Mouse (Mus musculus): Measurements from ENCODE around the gene Fam198a. TPM values are rescaled to one million over a fixed set of nuclear protein-coding genes. Genes with fewer than 3 reads are reported as not detected.

The Fam198a gene
- polyA plus RNA-seq, 1 experiment from 2014 or later: 0.21 TPM

DNA sequence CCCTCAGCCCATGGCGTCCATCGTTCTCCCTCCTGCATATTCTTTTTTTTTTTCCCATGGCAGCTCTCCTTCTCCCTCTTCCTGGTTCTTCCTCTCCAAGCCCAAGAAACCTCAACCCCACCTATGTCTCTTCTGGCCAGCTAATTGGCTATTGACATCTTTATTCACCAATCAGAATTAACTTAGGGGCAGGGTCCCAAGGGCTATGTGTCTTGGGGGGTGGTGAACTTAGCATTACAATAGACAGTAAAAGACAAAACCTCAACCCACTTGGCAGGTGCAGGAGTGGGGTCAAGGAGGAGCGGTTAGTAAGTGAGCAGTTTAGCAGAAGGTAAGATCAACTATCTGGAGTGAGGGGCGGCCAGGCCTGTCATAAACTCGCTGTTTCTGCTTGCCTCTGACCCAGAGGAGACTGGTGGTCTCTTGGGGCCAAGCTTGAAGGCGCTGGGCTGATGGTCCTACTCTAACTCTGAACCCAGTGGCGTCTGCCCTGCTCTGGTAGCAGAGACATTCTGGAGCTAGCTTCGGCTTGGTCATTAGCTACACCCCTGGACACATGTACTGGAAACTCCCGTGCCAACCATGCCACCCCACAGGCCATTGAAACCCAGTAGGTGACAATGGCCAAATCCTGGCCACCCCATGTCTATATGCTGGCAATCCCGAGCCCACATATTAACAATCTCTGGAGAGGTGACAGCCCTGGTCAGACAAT, 43.3 kb upstream of the Fam198a start:
- Histone ChIP-seq H3K27me3 (replicated peaks; ENCODE audit: control insufficient read depth, insufficient read depth, low read length) (no peaks in the 10 kb centered on the region), H3K27ac (ENCODE audit: low read depth, low read length) (no peak overlapping the region), H3K36me3 (ENCODE audit: control insufficient read depth, insufficient read depth, low read length) (no peaks in the 10 kb centered on the region), H3K4me2 (no peak overlapping the region), H3K9ac (ENCODE audit: low read depth, low read length) (no peak overlapping the region), H3K9me3 (ENCODE audit: control insufficient read depth, low read length) (no peaks in the 10 kb centered on the region), H3K4me3 (ENCODE audit: low read depth, low read length) (no peak overlapping the region), H3K4me1 (replicated peaks; ENCODE audit: control insufficient read depth, insufficient read depth, low read length) (no peaks in the 10 kb centered on the region)
- DNase-seq (ENCODE audit: low spot score): no peak
- WGBS: 69% methylated on average over 10 of the region's 10 CpGs
- ATAC-seq (replicated peaks; ENCODE audit: low FRiP score): no peak

DNA sequence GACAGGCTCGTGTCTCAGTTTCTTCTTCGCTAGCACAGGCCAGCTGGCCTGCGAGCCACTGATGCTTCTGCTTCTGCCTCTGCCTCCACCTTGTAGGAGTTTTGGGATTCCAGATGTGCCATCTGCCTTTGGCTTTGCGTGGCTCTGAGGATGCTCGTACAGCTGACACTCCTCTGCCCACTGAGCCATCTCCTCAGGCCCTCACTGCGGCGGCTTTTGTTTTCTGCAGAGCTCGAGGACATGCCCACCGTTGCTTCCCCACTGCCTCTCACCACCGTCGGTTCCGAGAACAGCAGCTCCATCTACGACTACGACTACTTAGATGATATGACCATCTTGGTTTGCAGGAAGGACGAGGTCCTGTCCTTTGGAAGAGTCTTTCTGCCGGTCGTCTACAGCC, 42.5 kb upstream of the Fam198a start:
- no peak for DNase-seq (ENCODE audit: low spot score)
- 88% methylated on average over 17 of the region's 17 CpGs for WGBS
- no peaks in the 10 kb centered on the region for H3K27me3 ChIP-seq (replicated peaks; ENCODE audit: control insufficient read depth, insufficient read depth, low read length)
- H3K36me3 ChIP-seq (ENCODE audit: control insufficient read depth, insufficient read depth, low read length): no peaks in the 10 kb centered on the region
- H3K4me1 ChIP-seq (replicated peaks; ENCODE audit: control insufficient read depth, insufficient read depth, low read length): no peaks in the 10 kb centered on the region
- no peak for ATAC-seq (replicated peaks; ENCODE audit: low FRiP score)
- H3K27ac ChIP-seq (ENCODE audit: low read depth, low read length): no peak overlapping the region
- no peak overlapping the region for H3K9ac ChIP-seq (ENCODE audit: low read depth, low read length)
- no peak overlapping the region for H3K4me2 ChIP-seq
- H3K4me3 ChIP-seq (ENCODE audit: low read depth, low read length): no peak overlapping the region
- H3K9me3 ChIP-seq (ENCODE audit: control insufficient read depth, low read length): no peaks in the 10 kb centered on the region

DNA sequence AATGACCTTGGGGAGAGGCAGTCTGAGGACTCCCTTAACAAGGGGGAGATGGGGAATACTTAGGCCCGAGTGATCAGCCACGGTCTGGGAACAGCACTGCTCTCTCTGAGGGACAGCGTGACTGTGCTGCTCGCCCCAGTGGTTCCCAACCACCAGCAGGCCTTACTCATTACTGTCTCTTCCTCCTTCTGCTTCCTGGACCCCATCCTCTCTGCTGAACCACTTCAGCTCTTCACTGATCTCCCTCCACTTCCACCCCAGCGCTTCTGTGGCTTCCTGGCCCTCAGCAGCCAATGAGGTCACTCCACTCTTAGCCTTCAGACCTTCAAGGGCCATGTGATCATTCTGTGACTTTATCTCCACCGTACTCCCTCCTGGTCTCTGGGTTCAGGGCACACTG, 41.2 kb upstream of the Fam198a start:
- Histone ChIP-seq H3K27me3 (replicated peaks; ENCODE audit: control insufficient read depth, insufficient read depth, low read length) (no peaks in the 10 kb centered on the region), H3K27ac (ENCODE audit: low read depth, low read length) (no peak overlapping the region), H3K4me2 (no peak overlapping the region), H3K4me3 (ENCODE audit: low read depth, low read length) (no peak overlapping the region), H3K9ac (ENCODE audit: low read depth, low read length) (no peak overlapping the region), H3K36me3 (ENCODE audit: control insufficient read depth, insufficient read depth, low read length) (no peaks in the 10 kb centered on the region), H3K4me1 (replicated peaks; ENCODE audit: control insufficient read depth, insufficient read depth, low read length) (no peaks in the 10 kb centered on the region), H3K9me3 (ENCODE audit: control insufficient read depth, low read length) (no peaks in the 10 kb centered on the region)
- WGBS: 33% methylated on average over 6 of the region's 6 CpGs
- DNase-seq (ENCODE audit: low spot score) (no peak), ATAC-seq (replicated peaks; ENCODE audit: low FRiP score) (0 out of 2 replicates have a peak, but pooled peaks have one; percentile 31)

DNA sequence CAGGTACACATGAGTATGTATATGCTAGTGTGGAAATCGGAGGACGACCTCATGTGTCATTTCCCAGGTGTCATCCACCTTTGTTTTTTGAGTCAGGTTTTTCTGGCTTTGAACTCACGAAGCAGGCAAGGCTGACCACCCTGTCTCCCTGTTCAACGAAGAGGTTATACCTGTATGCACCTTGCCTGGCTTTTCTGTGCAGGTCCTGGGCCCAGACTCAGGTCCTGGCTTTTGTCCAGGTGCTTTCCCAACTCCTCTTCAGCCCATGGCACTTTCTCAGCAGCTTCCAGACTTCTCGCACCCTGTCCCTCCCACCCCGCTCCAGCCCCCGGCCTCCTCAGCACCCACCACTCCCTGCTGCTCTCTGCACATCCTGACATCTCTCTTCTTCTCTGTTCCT, 39.6 kb upstream of the Fam198a start:
- H3K9ac ChIP-seq (ENCODE audit: low read depth, low read length): no peak overlapping the region
- ATAC-seq (replicated peaks; ENCODE audit: low FRiP score) (no peak), DNase-seq (ENCODE audit: low spot score) (no peak)
- H3K4me2 ChIP-seq: no peak overlapping the region
- no peak overlapping the region for H3K4me3 ChIP-seq (ENCODE audit: low read depth, low read length)
- H3K27ac ChIP-seq (ENCODE audit: low read depth, low read length): no peak overlapping the region
- no peaks in the 10 kb centered on the region for H3K9me3 ChIP-seq (ENCODE audit: control insufficient read depth, low read length)
- 85% methylated on average over 7 of the region's 7 CpGs for WGBS
- H3K4me1 ChIP-seq (replicated peaks; ENCODE audit: control insufficient read depth, insufficient read depth, low read length): no peaks in the 10 kb centered on the region
- H3K27me3 ChIP-seq (replicated peaks; ENCODE audit: control insufficient read depth, insufficient read depth, low read length): no peaks in the 10 kb centered on the region
- no peaks in the 10 kb centered on the region for H3K36me3 ChIP-seq (ENCODE audit: control insufficient read depth, insufficient read depth, low read length)

DNA sequence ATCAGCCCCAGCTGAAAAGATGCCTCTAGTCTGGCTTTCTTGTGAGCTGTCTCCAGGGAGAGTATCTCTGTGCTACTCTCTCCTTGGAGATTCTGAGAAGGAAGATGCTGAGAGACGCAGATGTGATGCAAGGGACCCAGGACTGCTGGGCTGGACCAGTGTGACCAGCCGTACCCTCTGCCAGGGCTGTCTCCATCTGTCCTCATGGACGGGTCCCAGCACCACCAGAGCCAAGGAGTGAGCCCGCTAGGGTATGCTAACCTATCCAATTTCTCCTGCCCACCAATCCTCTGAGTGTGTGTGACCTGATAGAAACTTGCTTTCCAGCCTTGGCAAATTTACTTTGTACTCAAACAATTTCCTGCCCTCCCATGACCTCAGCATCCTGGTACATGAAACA, 38.0 kb upstream of the Fam198a start:
- Histone ChIP-seq H3K4me2 (no peak overlapping the region), H3K9me3 (ENCODE audit: control insufficient read depth, low read length) (no peaks in the 10 kb centered on the region), H3K27ac (ENCODE audit: low read depth, low read length) (no peak overlapping the region), H3K36me3 (ENCODE audit: control insufficient read depth, insufficient read depth, low read length) (no peaks in the 10 kb centered on the region), H3K27me3 (replicated peaks; ENCODE audit: control insufficient read depth, insufficient read depth, low read length) (no peaks in the 10 kb centered on the region), H3K9ac (ENCODE audit: low read depth, low read length) (no peak overlapping the region), H3K4me1 (replicated peaks; ENCODE audit: control insufficient read depth, insufficient read depth, low read length) (no peaks in the 10 kb centered on the region), H3K4me3 (ENCODE audit: low read depth, low read length) (no peak overlapping the region)
- ATAC-seq (replicated peaks; ENCODE audit: low FRiP score) (no peak), DNase-seq (ENCODE audit: low spot score) (no peak)
- 76% methylated on average over 4 of the region's 4 CpGs for WGBS

DNA sequence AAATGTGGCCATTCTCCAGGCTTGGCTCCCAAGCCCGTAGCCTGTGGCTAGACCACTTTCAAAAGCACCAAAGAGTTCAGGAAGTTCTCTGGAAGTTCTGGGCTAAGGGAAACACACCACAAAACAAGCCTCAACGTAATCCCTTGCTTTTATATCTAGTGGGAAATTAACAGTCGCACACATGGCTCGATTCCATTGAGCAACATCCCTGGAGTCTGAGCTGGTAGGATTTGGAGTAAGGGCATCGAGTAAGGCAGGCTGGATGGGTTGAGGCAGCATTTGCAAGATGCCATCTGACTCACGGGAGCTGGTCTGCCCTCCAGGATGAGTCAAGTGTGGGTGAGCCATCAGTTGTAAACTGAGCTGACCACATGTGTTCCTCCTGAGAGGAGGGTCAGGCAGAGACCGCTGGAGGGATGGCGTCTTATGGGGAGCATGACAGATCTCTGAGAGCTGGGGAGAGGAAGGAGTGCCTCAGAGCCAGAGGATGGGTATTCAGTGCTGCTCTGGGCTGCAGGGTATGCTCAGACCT, 36.5 kb upstream of the Fam198a start:
- Histone ChIP-seq H3K36me3 (ENCODE audit: control insufficient read depth, insufficient read depth, low read length) (no peaks in the 10 kb centered on the region), H3K27ac (ENCODE audit: low read depth, low read length) (no peak overlapping the region), H3K9ac (ENCODE audit: low read depth, low read length) (no peak overlapping the region), H3K4me3 (ENCODE audit: low read depth, low read length) (no peak overlapping the region), H3K27me3 (replicated peaks; ENCODE audit: control insufficient read depth, insufficient read depth, low read length) (no peaks in the 10 kb centered on the region), H3K4me1 (replicated peaks; ENCODE audit: control insufficient read depth, insufficient read depth, low read length) (no peaks in the 10 kb centered on the region), H3K4me2 (no peak overlapping the region), H3K9me3 (ENCODE audit: control insufficient read depth, low read length) (no peaks in the 10 kb centered on the region)
- 75% methylated on average over 8 of the region's 8 CpGs for WGBS
- no peak for DNase-seq (ENCODE audit: low spot score)
- ATAC-seq (replicated peaks; ENCODE audit: low FRiP score): no peak

DNA sequence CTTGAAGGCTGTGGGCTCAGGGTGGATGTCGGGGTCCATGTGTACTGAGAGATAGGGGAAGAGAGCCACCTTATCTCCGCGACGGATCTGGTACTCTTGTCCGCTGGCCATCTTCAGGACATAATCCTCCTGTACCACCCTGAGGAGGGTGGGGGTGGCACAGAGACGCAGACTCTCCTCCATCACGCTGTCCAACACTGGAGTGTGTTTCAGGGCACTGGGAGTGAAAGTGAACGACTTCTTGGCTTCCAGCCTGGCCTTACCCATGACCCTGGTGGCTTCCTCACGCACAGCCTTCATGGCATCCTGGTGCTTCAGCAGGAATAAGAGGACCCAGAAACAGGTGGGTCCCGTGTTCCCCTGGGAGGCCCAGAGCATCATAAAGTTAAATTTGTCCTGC, 35.7 kb upstream of the Fam198a start:
- Histone ChIP-seq H3K27ac (ENCODE audit: low read depth, low read length) (no peak overlapping the region), H3K4me1 (replicated peaks; ENCODE audit: control insufficient read depth, insufficient read depth, low read length) (no peaks in the 10 kb centered on the region), H3K27me3 (replicated peaks; ENCODE audit: control insufficient read depth, insufficient read depth, low read length) (no peaks in the 10 kb centered on the region), H3K4me3 (ENCODE audit: low read depth, low read length) (no peak overlapping the region), H3K36me3 (ENCODE audit: control insufficient read depth, insufficient read depth, low read length) (no peaks in the 10 kb centered on the region), H3K9me3 (ENCODE audit: control insufficient read depth, low read length) (no peaks in the 10 kb centered on the region), H3K9ac (ENCODE audit: low read depth, low read length) (no peak overlapping the region), H3K4me2 (no peak overlapping the region)
- no peak for DNase-seq (ENCODE audit: low spot score)
- ATAC-seq (replicated peaks; ENCODE audit: low FRiP score): no peak
- 80% methylated on average over 10 of the region's 10 CpGs for WGBS

DNA sequence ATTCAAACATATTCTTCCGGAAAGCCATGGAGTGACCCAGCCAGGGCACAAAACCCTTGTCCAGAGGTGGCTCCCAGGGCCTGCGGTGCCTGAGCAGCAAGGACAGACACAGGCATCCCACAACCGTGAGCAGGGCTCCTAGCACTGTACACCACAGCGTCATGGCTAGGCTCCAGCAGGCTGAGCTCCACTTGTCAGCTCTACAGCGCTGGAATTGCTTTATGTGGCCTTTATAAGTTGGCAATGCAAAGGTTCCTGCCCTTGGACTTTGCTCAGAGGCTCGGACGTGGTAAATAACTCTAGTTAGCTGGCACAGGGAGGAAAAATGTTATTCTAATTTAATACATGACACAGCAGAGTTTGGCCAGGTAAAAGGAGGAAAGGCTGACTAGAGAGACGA, 34.7 kb upstream of the Fam198a start, which contains the start of gene Cyp8b1:
Gene Cyp8b1, minus strand, starts transcription at position 204 of the 400 bp plus-strand sequence.
- no peak for DNase-seq (ENCODE audit: low spot score)
- H3K4me1 ChIP-seq (replicated peaks; ENCODE audit: control insufficient read depth, insufficient read depth, low read length): no peaks in the 10 kb centered on the region
- no peaks in the 10 kb centered on the region for H3K27me3 ChIP-seq (replicated peaks; ENCODE audit: control insufficient read depth, insufficient read depth, low read length)
- no peak within 1 kb of the TSS for H3K4me2 ChIP-seq
- WGBS: 80% methylated on average over 8 of the region's 8 CpGs
- H3K27ac ChIP-seq (ENCODE audit: low read depth, low read length): no peak within 1 kb of the TSS
- no peak for ATAC-seq (replicated peaks; ENCODE audit: low FRiP score)
- H3K36me3 ChIP-seq (ENCODE audit: control insufficient read depth, insufficient read depth, low read length): no peaks in the 10 kb centered on the region
- no peak within 1 kb of the TSS for H3K9ac ChIP-seq (ENCODE audit: low read depth, low read length)
- H3K4me3 ChIP-seq (ENCODE audit: low read depth, low read length): no peak within 1 kb of the TSS
- H3K9me3 ChIP-seq (ENCODE audit: control insufficient read depth, low read length): no peaks in the 10 kb centered on the region

DNA sequence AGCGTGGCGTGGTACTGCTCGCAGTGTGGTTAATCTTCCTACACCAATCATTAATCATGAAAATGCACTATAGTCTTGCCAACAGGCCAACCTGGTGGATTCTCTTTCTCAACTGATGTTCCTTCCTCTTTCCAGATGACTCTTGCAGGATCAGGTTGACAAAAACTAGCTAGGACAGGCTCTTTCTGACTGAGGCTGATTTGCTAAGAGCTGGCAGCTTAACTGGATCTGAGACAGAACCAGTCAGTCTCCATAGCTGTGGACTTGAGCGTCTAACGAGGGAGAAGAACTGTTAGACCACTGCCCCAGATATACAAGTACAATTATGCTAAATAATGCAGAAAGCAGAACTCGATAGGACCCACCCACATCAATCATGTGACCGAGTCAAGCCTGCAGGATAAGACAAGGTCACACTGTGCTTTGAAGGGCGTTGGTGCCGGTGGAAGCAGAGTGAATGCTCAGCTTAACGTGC, 31.7 kb upstream of the Fam198a start:
- 65% methylated on average over 10 of the region's 10 CpGs for WGBS
- H3K9ac ChIP-seq (ENCODE audit: low read depth, low read length): no peak overlapping the region
- ATAC-seq (replicated peaks; ENCODE audit: low FRiP score): no peak

More for the DNA sequence above, 31.7 kb upstream of the Fam198a start:
- Histone ChIP-seq H3K9me3 (ENCODE audit: control insufficient read depth, low read length) (no peaks in the 10 kb centered on the region), H3K27me3 (replicated peaks; ENCODE audit: control insufficient read depth, insufficient read depth, low read length) (no peaks in the 10 kb centered on the region), H3K4me1 (replicated peaks; ENCODE audit: control insufficient read depth, insufficient read depth, low read length) (no peaks in the 10 kb centered on the region), H3K27ac (ENCODE audit: low read depth, low read length) (no peak overlapping the region), H3K36me3 (ENCODE audit: control insufficient read depth, insufficient read depth, low read length) (no peaks in the 10 kb centered on the region), H3K4me3 (ENCODE audit: low read depth, low read length) (no peak overlapping the region), H3K4me2 (no peak overlapping the region)
- no peak for DNase-seq (ENCODE audit: low spot score)
